Mouse (Mus musculus) MEL (cell line): ENCODE data around the gene 4930426L09Rik. TPM values are rescaled to one million over a fixed set of nuclear protein-coding genes. Genes with fewer than 3 reads are reported as not detected.

Experiments
- DNase-seq: peaks from one replicate; pipeline ENCODE4 v3.0.0; 2011; ENCODE audit warnings: low read depth, low spot score
- H3K27ac ChIP-seq: 2 replicates; pipeline ENCODE4 v1.5.1; 2012; ENCODE audit warnings: low read depth, mild to moderate bottlenecking, control low read depth, low read length, moderate library complexity; ENCODE audit not compliant: control insufficient read depth
- H3K27me3 ChIP-seq, 2 experiments: fragments of 150-350 bp in 1 of 2; sonication (generic) in 1 of 2; 2 replicates each; pipeline ENCODE4 v1.6.1; 2012; ENCODE audit warnings: low read length in 2 of 2, mild to moderate bottlenecking in 2 of 2, improper control_type of control experiment in 1 of 2, moderate library complexity in 1 of 2; ENCODE audit not compliant: insufficient read depth in 2 of 2, control insufficient read depth in 1 of 2
- H3K36me3 ChIP-seq, 2 experiments: 2 replicates each; pipeline ENCODE4 v1.6.1; 2012 to 2014; ENCODE audit warnings: low read length in 2 of 2, improper control_type of control experiment in 1 of 2, inconsistent platforms in 1 of 2, mild to moderate bottlenecking in 1 of 2; ENCODE audit not compliant: insufficient read depth in 2 of 2, control insufficient read depth in 1 of 2
- H3K4me1 ChIP-seq, 2 experiments: fragments of 150-350 bp in 1 of 2; sonication (generic) in 1 of 2; 2 replicates each; pipeline ENCODE4 v1.6.1; 2012; ENCODE audit warnings: low read length in 2 of 2, improper control_type of control experiment in 1 of 2, mild to moderate bottlenecking in 1 of 2; ENCODE audit not compliant: insufficient read depth in 2 of 2, control insufficient read depth in 1 of 2
- H3K4me3 ChIP-seq, 2 experiments: fragments of 150-350 bp in 1 of 2; sonication (generic) in 1 of 2; 2 replicates each; pipeline ENCODE4 v1.5.1; 2012; ENCODE audit warnings: low read depth in 2 of 2, low read length in 2 of 2, mild to moderate bottlenecking in 2 of 2, moderate library complexity in 2 of 2, control low read depth in 1 of 2, improper control_type of control experiment in 1 of 2; ENCODE audit not compliant: control insufficient read depth in 1 of 2, insufficient read depth in 1 of 2
- H3K79me2 ChIP-seq: 2 replicates; pipeline ENCODE4 v1.6.1; 2012; ENCODE audit warnings: mild to moderate bottlenecking, low read length, moderate library complexity; ENCODE audit not compliant: control insufficient read depth, poor library complexity, insufficient read depth
- H3K9ac ChIP-seq: 2 replicates; pipeline ENCODE4 v1.6.1; 2012; ENCODE audit warnings: low read depth, mild to moderate bottlenecking, control low read depth, low read length, moderate library complexity; ENCODE audit not compliant: control insufficient read depth, poor library complexity, severe bottlenecking
- H3K9me3 ChIP-seq: fragments of 150-350 bp; sonication (generic); replicated peaks from 2 replicates; pipeline ENCODE4 v1.6.1; 2012; ENCODE audit warnings: mild to moderate bottlenecking, low read length, improper control_type of control experiment, moderate library complexity; ENCODE audit not compliant: insufficient read depth
- CHD2 ChIP-seq: IDR thresholded peaks from 2 replicates; pipeline ENCODE4 v1.6.1; 2011; ENCODE audit warnings: low read length, improper control_type of control experiment
- CTCF ChIP-seq, 3 experiments: IDR thresholded peaks in 2 of 3; conservative IDR thresholded peaks in 1 of 3; 2 replicates each; pipeline ENCODE4 v1.5.1; 2011 to 2012; ENCODE audit warnings: low read length in 3 of 3, low read depth in 2 of 3, mild to moderate bottlenecking in 2 of 3, improper control_type of control experiment in 1 of 3, inconsistent platforms in 1 of 3, mixed read lengths in 1 of 3, moderate library complexity in 1 of 3; ENCODE audit not compliant: control insufficient read depth in 1 of 3, insufficient read depth in 1 of 3, poor library complexity in 1 of 3, severe bottlenecking in 1 of 3
- E2F4 ChIP-seq: IDR thresholded peaks from 2 replicates; pipeline ENCODE4 v1.6.1; 2011; ENCODE audit warnings: low read depth, low read length, improper control_type of control experiment, borderline replicate concordance
- ELF1 ChIP-seq: IDR thresholded peaks from 2 replicates; pipeline ENCODE4 v1.6.1; 2014; ENCODE audit warnings: low read depth, mild to moderate bottlenecking, inconsistent platforms, low read length, improper control_type of control experiment, moderate library complexity
- EP300 ChIP-seq, 2 experiments: IDR thresholded peaks; 2 replicates each; pipeline ENCODE4 v1.6.1; 2011; ENCODE audit warnings: improper control_type of control experiment in 2 of 2, low read length in 2 of 2, low read depth in 1 of 2, mild to moderate bottlenecking in 1 of 2
- ETS1 ChIP-seq: IDR thresholded peaks from 2 replicates; pipeline ENCODE4 v1.6.1; 2012; ENCODE audit warnings: low read depth, mild to moderate bottlenecking, inconsistent platforms, low read length, improper control_type of control experiment, moderate library complexity
- GABPA ChIP-seq: IDR thresholded peaks from 2 replicates; pipeline ENCODE4 v1.6.1; 2012; ENCODE audit warnings: low read depth, mild to moderate bottlenecking, inconsistent platforms, low read length, improper control_type of control experiment, moderate library complexity
- HCFC1 ChIP-seq: IDR thresholded peaks from 2 replicates; pipeline ENCODE4 v1.6.1; 2012; ENCODE audit warnings: low read depth, mild to moderate bottlenecking, inconsistent platforms, low read length, improper control_type of control experiment, moderate library complexity
- JUND ChIP-seq: IDR thresholded peaks from 2 replicates; pipeline ENCODE4 v1.6.1; 2011; ENCODE audit warnings: low read depth, mild to moderate bottlenecking, improper control_type of control experiment, low read length
- MXI1 ChIP-seq: IDR thresholded peaks from 2 replicates; pipeline ENCODE4 v1.6.1; 2011; ENCODE audit warnings: mild to moderate bottlenecking, low read depth, low read length, improper control_type of control experiment
- NRF1 ChIP-seq: IDR thresholded peaks from 2 replicates; pipeline ENCODE4 v1.6.1; 2014; ENCODE audit warnings: low read depth, mild to moderate bottlenecking, inconsistent platforms, low read length, improper control_type of control experiment, moderate library complexity; ENCODE audit not compliant: poor library complexity, insufficient read depth, severe bottlenecking
- RAD21 ChIP-seq: IDR thresholded peaks from 2 replicates; pipeline ENCODE4 v1.6.1; 2011; ENCODE audit warnings: mild to moderate bottlenecking, low read depth, low read length, improper control_type of control experiment
- SMC3 ChIP-seq: IDR thresholded peaks from 2 replicates; pipeline ENCODE4 v1.6.1; 2011; ENCODE audit warnings: low read depth, low read length, improper control_type of control experiment
- TBP ChIP-seq: IDR thresholded peaks from 2 replicates; pipeline ENCODE4 v1.8.0; 2011; ENCODE audit warnings: low read depth, low read length, improper control_type of control experiment
- TCF12 ChIP-seq: IDR thresholded peaks from 2 replicates; pipeline ENCODE4 v1.6.1; 2014; ENCODE audit warnings: low read depth, mild to moderate bottlenecking, inconsistent platforms, low read length, improper control_type of control experiment, moderate library complexity
- USF1 ChIP-seq: IDR thresholded peaks from 2 replicates; pipeline ENCODE4 v1.6.1; 2014; ENCODE audit warnings: low read depth, mild to moderate bottlenecking, inconsistent platforms, low read length, improper control_type of control experiment, moderate library complexity
- USF2 ChIP-seq, 2 experiments: IDR thresholded peaks; 2 replicates each; pipeline ENCODE4 v1.6.1; 2011 to 2012; ENCODE audit warnings: improper control_type of control experiment in 2 of 2, low read length in 2 of 2, borderline replicate concordance in 1 of 2, inconsistent platforms in 1 of 2, low read depth in 1 of 2, mild to moderate bottlenecking in 1 of 2; ENCODE audit not compliant: insufficient read depth in 1 of 2
- ZC3H11A ChIP-seq: IDR thresholded peaks from 2 replicates; pipeline ENCODE4 v1.6.1; 2012; ENCODE audit warnings: low read depth, mild to moderate bottlenecking, inconsistent platforms, low read length, improper control_type of control experiment
- ZKSCAN1 ChIP-seq: IDR thresholded peaks from 2 replicates; pipeline ENCODE4 v1.6.1; 2012; ENCODE audit warnings: low read depth, mild to moderate bottlenecking, inconsistent platforms, low read length, improper control_type of control experiment, moderate library complexity
- ZMIZ1 ChIP-seq: IDR thresholded peaks from 2 replicates; pipeline ENCODE4 v1.6.1; 2012; ENCODE audit warnings: low read depth, mild to moderate bottlenecking, inconsistent platforms, low read length, improper control_type of control experiment, moderate library complexity
- ZNF384 ChIP-seq: IDR thresholded peaks from 2 replicates; pipeline ENCODE4 v1.6.1; 2012; ENCODE audit warnings: low read depth, mild to moderate bottlenecking, inconsistent platforms, low read length, improper control_type of control experiment
- polyA plus RNA-seq, 2 experiments: library from polyadenylated mRNA; stranded (reverse) in 1 of 2; unstranded in 1 of 2; fragments of >175 nt in 1 of 2; fragments of >200 nt in 1 of 2; gene quantifications; 2 replicates each; pipeline versions ENCODE4 v1.2.1 to v1.2.4; 2012; ENCODE audit warnings: low replicate concordance in 2 of 2, low read depth in 1 of 2; ENCODE audit not compliant: insufficient read length in 2 of 2, insufficient read depth in 1 of 2, missing spikeins in 1 of 2
- total RNA-seq: library from RNA; depleted of rRNA; stranded (reverse); fragments of 300-350 nt; gene quantifications from 2 replicates; pipeline ENCODE4 v1.2.3, GENCODE M21; 2012

The 4930426L09Rik gene
- total and polyA plus RNA-seq, 3 experiments: 0.12 to 0.19 TPM; not detected in 1

GRCm38 (mm10) chr2:18956945-18957344, 41.2 kb upstream of the 4930426L09Rik start (continued):
- TF ChIP-seq USF2 (IDR thresholded peaks at IDR 0.05; ENCODE audit: borderline replicate concordance in 1 of 2, insufficient read depth in 1 of 2, low read depth in 1 of 2, low read length in 2 of 2): no peak

GRCm38 (mm10) chr2:18957459-18957858, 40.7 kb upstream of the 4930426L09Rik start:
- TF ChIP-seq ETS1: peak; percentile 42; the same call in 1 of the 2 replicates
- peak; percentile 36; the same call in 1 of the 2 replicates for TF ChIP-seq TCF12
- no peak for TF ChIP-seq HCFC1
- H3K36me3 ChIP-seq: peaks cover 0 to 67% of the 10 kb centered on the region in 2 experiments; a peak in 3 of 4 replicates
- no peak overlapping the region; a peak in 1 of 4 replicates for H3K4me3 ChIP-seq
- peaks cover 56 to 66% of the 10 kb centered on the region in 2 experiments for H3K4me1 ChIP-seq
- H3K9me3 ChIP-seq: no peaks in the 10 kb centered on the region
- peak overlapping the region; percentile 65 for H3K27ac ChIP-seq
- H3K79me2 ChIP-seq: peaks cover 32% of the 10 kb centered on the region
- DNase-seq: peak; percentile 50
- no peaks in the 10 kb centered on the region for H3K27me3 ChIP-seq
- H3K9ac ChIP-seq: no peak overlapping the region

GRCm38 (mm10) chr2:18958044-18958443, 40.1 kb upstream of the 4930426L09Rik start:
- Histone ChIP-seq H3K9ac (no peak overlapping the region), H3K36me3 (peaks cover 0 to 66% of the 10 kb centered on the region in 2 experiments; a peak in 3 of 4 replicates), H3K27me3 (no peaks in the 10 kb centered on the region), H3K4me3 (no peak overlapping the region), H3K9me3 (no peaks in the 10 kb centered on the region), H3K4me1 (peaks cover 53 to 60% of the 10 kb centered on the region in 2 experiments), H3K79me2 (peaks cover 32% of the 10 kb centered on the region), H3K27ac (peak overlapping the region; percentile 45)
- no peak for DNase-seq
- no peak for TF ChIP-seq ELF1
- TF ChIP-seq MXI1: no peak
- TF ChIP-seq RAD21: no peak
- TF ChIP-seq CTCF (IDR thresholded peaks at IDR 0.05 in 2 of 3, conservative IDR thresholded peaks at IDR 0.05 in 1 of 3; ENCODE audit: control insufficient read depth in 1 of 3, insufficient read depth in 1 of 3, low read depth in 2 of 3, low read length in 3 of 3, poor library complexity in 1 of 3, severe bottlenecking in 1 of 3): no peak
- TF ChIP-seq TBP: no peak
- no peak for TF ChIP-seq ZKSCAN1
- no peak for TF ChIP-seq ZNF384
- TF ChIP-seq SMC3: no peak
- no peak for TF ChIP-seq EP300 (IDR thresholded peaks at IDR 0.05; ENCODE audit: low read depth in 1 of 2, low read length in 2 of 2)
- TF ChIP-seq JUND: no peak
- TF ChIP-seq GABPA: no peak
- TF ChIP-seq ZMIZ1: no peak
- TF ChIP-seq E2F4: no peak
- TF ChIP-seq USF1: no peak
- TF ChIP-seq ZC3H11A: no peak
- no peak for TF ChIP-seq CHD2
- no peak for TF ChIP-seq NRF1
